Mouse (Mus musculus): ENCODE data around the gene Thegl. TPM values are rescaled to one million over a fixed set of nuclear protein-coding genes. Genes with fewer than 3 reads are reported as not detected.

The Thegl gene
- total and polyA plus RNA-seq, 3 experiments, result not detected

- H3K4me3 ChIP-seq (ENCODE audit: control insufficient read depth in 1 of 2, insufficient read depth in 1 of 2, low read depth in 2 of 2, low read length in 2 of 2), result no peak overlapping the region
- no peak for TF ChIP-seq ETS1 (IDR thresholded peaks at IDR 0.05; ENCODE audit: low read depth, low read length)
- TF ChIP-seq ZC3H11A (IDR thresholded peaks at IDR 0.05; ENCODE audit: low read depth, low read length), result no peak
- TF ChIP-seq SMC3 (IDR thresholded peaks at IDR 0.05; ENCODE audit: low read depth, low read length), result no peak
- no peak for TF ChIP-seq CHD1 (IDR thresholded peaks at IDR 0.05; ENCODE audit: low read depth, low read length)
- TF ChIP-seq NRF1 (IDR thresholded peaks at IDR 0.05; ENCODE audit: insufficient read depth, low read depth, low read length, poor library complexity, severe bottlenecking), result no peak
- no peak for TF ChIP-seq ELF1 (IDR thresholded peaks at IDR 0.05; ENCODE audit: low read depth, low read length)
Observed at GRCm38 (mm10) chr5:77086541-77086940, 70.7 kb downstream of the Thegl start.

GRCm38 (mm10) chr5:77087122-77087521 is 71.3 kb downstream of the Thegl start:
- H3K27ac ChIP-seq (ENCODE audit: control insufficient read depth, low read depth, low read length), result no peak overlapping the region
- H3K4me3 ChIP-seq (ENCODE audit: control insufficient read depth in 1 of 2, insufficient read depth in 1 of 2, low read depth in 2 of 2, low read length in 2 of 2), result no peak overlapping the region
- H3K27me3 ChIP-seq (ENCODE audit: control insufficient read depth in 1 of 2, insufficient read depth in 2 of 2, low read length in 2 of 2), result no peaks in the 10 kb centered on the region
- no peaks in the 10 kb centered on the region for H3K79me2 ChIP-seq (ENCODE audit: control insufficient read depth, insufficient read depth, low read length, poor library complexity)
- no peak overlapping the region for H3K9ac ChIP-seq (ENCODE audit: control insufficient read depth, low read depth, low read length, poor library complexity, severe bottlenecking)
- H3K4me1 ChIP-seq (ENCODE audit: control insufficient read depth in 1 of 2, insufficient read depth in 2 of 2, low read length in 2 of 2), result peaks cover 9 to 25% of the 10 kb centered on the region in 2 experiments
- peaks cover 0 to 21% of the 10 kb centered on the region in 2 experiments; a peak in 2 of 4 replicates for H3K36me3 ChIP-seq (ENCODE audit: control insufficient read depth in 1 of 2, insufficient read depth in 2 of 2, low read length in 2 of 2)
- DNase-seq (ENCODE audit: low read depth, low spot score), result peak; percentile 79
- no peak for TF ChIP-seq TCF12 (IDR thresholded peaks at IDR 0.05; ENCODE audit: low read depth, low read length)
- no peak for TF ChIP-seq ELF1 (IDR thresholded peaks at IDR 0.05; ENCODE audit: low read depth, low read length)
- no peak for TF ChIP-seq NELFE (IDR thresholded peaks at IDR 0.05; ENCODE audit: low read depth, low read length)
- TF ChIP-seq POLR2A (IDR thresholded peaks at IDR 0.05; ENCODE audit: control insufficient read depth in 1 of 2, insufficient read depth in 1 of 2, low read depth in 1 of 2, low read length in 2 of 2, poor library complexity in 1 of 2), result no peak
- TF ChIP-seq POLR2AphosphoS5 (IDR thresholded peaks at IDR 0.05; ENCODE audit: borderline replicate concordance, low read depth, low read length), result no peak
- TF ChIP-seq EP300 (IDR thresholded peaks at IDR 0.05; ENCODE audit: low read depth in 1 of 2, low read length in 2 of 2), result peak; percentile 47 to 56
- 0 out of 2 replicates have a peak, but pooled peaks have one; percentile 34 for TF ChIP-seq ETS1 (IDR thresholded peaks at IDR 0.05; ENCODE audit: low read depth, low read length)
- 0 out of 2 replicates have a peak, but pooled peaks have one; percentile 24 for TF ChIP-seq SIN3A (IDR thresholded peaks at IDR 0.05; ENCODE audit: low read length)
- no peak for TF ChIP-seq RCOR1 (IDR thresholded peaks at IDR 0.05; ENCODE audit: low read depth, low read length)
- no peak for TF ChIP-seq USF1 (IDR thresholded peaks at IDR 0.05; ENCODE audit: low read depth, low read length)
- no peak for TF ChIP-seq POLR2AphosphoS2 (IDR thresholded peaks at IDR 0.05; ENCODE audit: low read length)
- no peak for TF ChIP-seq RAD21 (IDR thresholded peaks at IDR 0.05; ENCODE audit: low read depth, low read length)
- TF ChIP-seq TBP (IDR thresholded peaks at IDR 0.05; ENCODE audit: low read depth, low read length), result no peak
- TF ChIP-seq MYC (IDR thresholded peaks at IDR 0.05; ENCODE audit: low read depth, low read length), result no peak
- TF ChIP-seq ZMIZ1 (IDR thresholded peaks at IDR 0.05; ENCODE audit: low read depth, low read length), result no peak
- no peak for TF ChIP-seq NRF1 (IDR thresholded peaks at IDR 0.05; ENCODE audit: insufficient read depth, low read depth, low read length, poor library complexity, severe bottlenecking)
- no peak for TF ChIP-seq USF2 (IDR thresholded peaks at IDR 0.05; ENCODE audit: borderline replicate concordance in 1 of 2, insufficient read depth in 1 of 2, low read depth in 1 of 2, low read length in 2 of 2)
- TF ChIP-seq TAL1 (IDR thresholded peaks at IDR 0.05; ENCODE audit: low read length), result no peak
- H3K9me3 ChIP-seq (replicated peaks; ENCODE audit: insufficient read depth, low read length), result no peaks in the 10 kb centered on the region

More at GRCm38 (mm10) chr5:77086541-77086940, 70.7 kb downstream of the Thegl start:
- Histone ChIP-seq H3K79me2 (ENCODE audit: control insufficient read depth, insufficient read depth, low read length, poor library complexity) (no peaks in the 10 kb centered on the region), H3K36me3 (ENCODE audit: control insufficient read depth in 1 of 2, insufficient read depth in 2 of 2, low read length in 2 of 2) (peaks cover 0 to 15% of the 10 kb centered on the region in 2 experiments; a peak in 2 of 4 replicates), H3K27ac (ENCODE audit: control insufficient read depth, low read depth, low read length) (no peak overlapping the region), H3K9me3 (replicated peaks; ENCODE audit: insufficient read depth, low read length) (no peaks in the 10 kb centered on the region), H3K4me1 (ENCODE audit: control insufficient read depth in 1 of 2, insufficient read depth in 2 of 2, low read length in 2 of 2) (peaks cover 5 to 19% of the 10 kb centered on the region in 2 experiments), H3K9ac (ENCODE audit: control insufficient read depth, low read depth, low read length, poor library complexity, severe bottlenecking) (no peak overlapping the region), H3K27me3 (ENCODE audit: control insufficient read depth in 1 of 2, insufficient read depth in 2 of 2, low read length in 2 of 2) (no peaks in the 10 kb centered on the region)
- DNase-seq (ENCODE audit: low read depth, low spot score), result no peak

All from MEL (cell line).